Mouse (Mus musculus) hindlimb bud, embryonic 11.5 days (tissue): ENCODE data around the gene Phyhd1.
A peak's percentile ranks its signal among the peaks of the same experiment; 100 is the strongest.

ENCODE experiments used
- DNase-seq: peaks from one replicate; pipeline ENCODE4 v3.0.0-alpha.2; 2012; ENCODE audit warnings: low read depth, low spot score; ENCODE audit errors: extremely low spot score

Gene Phyhd1

GRCm38 (mm10) chr2:30265767-30266253, at the start of gene Phyhd1:
Gene Phyhd1 (plus strand): TSS chr2:30266203.
- no peak for DNase-seq

- no peak for DNase-seq
Measured at GRCm38 (mm10) chr2:30216293-30216692, 49.7 kb upstream of the Phyhd1 start.

- no peak for DNase-seq
Measured at GRCm38 (mm10) chr2:30235593-30235992, 30.4 kb upstream of the Phyhd1 start.

- DNase-seq: peak; percentile 5
Measured at GRCm38 (mm10) chr2:30236426-30237198, 29.4 kb upstream of the Phyhd1 start.

GRCm38 (mm10) chr2:30237199-30237880, 28.7 kb upstream of the Phyhd1 start, which contains the start of gene Lrrc8a:
Gene Lrrc8a (plus strand): TSS chr2:30237715.
- peak; percentile 86 for DNase-seq

GRCm38 (mm10) chr2:30237881-30238280, 28.1 kb upstream of the Phyhd1 start:
- DNase-seq: no peak

GRCm38 (mm10) chr2:30238906-30239465, 27.0 kb upstream of the Phyhd1 start:
- no peak for DNase-seq

- no peak for DNase-seq
Measured at GRCm38 (mm10) chr2:30239777-30240176, 26.2 kb upstream of the Phyhd1 start.

GRCm38 (mm10) chr2:30240267-30240666, 25.7 kb upstream of the Phyhd1 start, which contains the start of gene Gm28035:
Gene Gm28035 (plus strand): TSS chr2:30240567.
- DNase-seq: no peak

GRCm38 (mm10) chr2:30242509-30242908, 23.5 kb upstream of the Phyhd1 start:
- no peak for DNase-seq

- no peak for DNase-seq
Measured at GRCm38 (mm10) chr2:30243391-30243790, 22.6 kb upstream of the Phyhd1 start.

GRCm38 (mm10) chr2:30244595-30245178, 21.3 kb upstream of the Phyhd1 start:
- no peak for DNase-seq

- DNase-seq: no peak
Measured at GRCm38 (mm10) chr2:30247036-30247435, 19.0 kb upstream of the Phyhd1 start.

GRCm38 (mm10) chr2:30247681-30248080, 18.3 kb upstream of the Phyhd1 start:
- no peak for DNase-seq

GRCm38 (mm10) chr2:30249182-30249581, 16.8 kb upstream of the Phyhd1 start:
- no peak for DNase-seq

GRCm38 (mm10) chr2:30250166-30251128, 15.6 kb upstream of the Phyhd1 start:
- no peak for DNase-seq

- DNase-seq: no peak
Measured at GRCm38 (mm10) chr2:30251417-30252104, 14.4 kb upstream of the Phyhd1 start.

- DNase-seq: no peak
Measured at GRCm38 (mm10) chr2:30252521-30252920, 13.5 kb upstream of the Phyhd1 start.

- DNase-seq: no peak
Measured at GRCm38 (mm10) chr2:30253809-30254208, 12.2 kb upstream of the Phyhd1 start.
